Mouse (Mus musculus) cerebellum, postnatal 25 days (tissue): ENCODE data around the gene Rapgef6.

Source experiments
- DNase-seq, 2 experiments: peaks; one replicate each; pipeline ENCODE4 v3.0.0; 2021; ENCODE audit warnings: mixed read lengths in 2 of 2

Gene Rapgef6

DNA sequence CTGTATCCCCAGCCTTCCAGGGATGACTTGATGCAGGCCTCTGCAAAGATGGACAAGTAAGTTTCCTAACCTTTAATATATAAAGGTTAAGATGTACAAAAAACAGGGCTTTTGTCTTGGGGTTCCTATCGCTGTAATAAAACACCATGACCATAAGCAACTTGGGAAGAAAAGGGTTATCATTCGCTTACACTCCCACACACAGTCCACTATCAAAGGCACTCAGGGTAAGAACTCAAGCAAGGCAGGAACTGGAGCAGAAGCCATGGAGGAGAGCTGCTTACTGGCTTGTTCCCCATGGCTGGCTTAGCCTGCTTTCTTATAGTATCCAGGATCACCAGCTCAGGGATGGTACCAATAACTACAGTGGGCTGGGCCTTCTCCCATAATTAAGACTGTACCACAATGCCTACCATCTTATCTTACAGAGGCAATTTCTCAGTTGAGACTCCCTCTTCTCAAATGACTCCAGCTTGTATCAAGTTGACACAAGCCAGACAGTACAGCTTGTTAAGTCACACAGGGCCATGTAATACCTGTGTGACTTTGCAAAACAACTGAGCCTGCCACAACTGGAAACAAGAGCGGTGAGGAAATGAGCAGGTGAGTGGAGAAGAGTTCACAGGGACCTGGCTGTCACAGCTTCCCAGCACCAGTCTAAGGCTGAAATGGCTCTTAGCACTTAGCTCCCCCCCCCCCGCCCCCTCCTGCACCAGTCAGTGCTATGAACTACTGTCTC is 216.5 kb downstream of the Rapgef6 start:
- DNase-seq, result no peak

DNA sequence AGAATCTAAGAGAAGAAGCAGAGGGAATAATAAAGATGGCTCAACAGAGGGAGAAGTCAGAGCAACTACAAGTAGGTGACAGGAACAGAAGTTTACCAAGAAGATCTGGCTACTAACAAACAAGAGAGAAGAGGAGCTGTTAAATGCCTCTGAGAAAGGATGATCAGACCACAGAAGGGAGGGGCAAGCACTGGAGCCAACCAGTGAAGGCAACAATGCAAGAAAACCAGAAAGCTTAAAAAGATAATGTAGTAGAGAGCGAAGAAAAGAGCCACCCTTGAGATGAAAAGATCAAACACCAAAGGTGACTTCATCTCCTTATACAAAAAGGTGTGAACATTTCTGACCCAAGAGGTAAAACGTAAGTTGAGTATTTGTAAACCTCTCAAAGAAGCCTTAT is 218.7 kb downstream of the Rapgef6 start:
- DNase-seq, result no peak

DNA sequence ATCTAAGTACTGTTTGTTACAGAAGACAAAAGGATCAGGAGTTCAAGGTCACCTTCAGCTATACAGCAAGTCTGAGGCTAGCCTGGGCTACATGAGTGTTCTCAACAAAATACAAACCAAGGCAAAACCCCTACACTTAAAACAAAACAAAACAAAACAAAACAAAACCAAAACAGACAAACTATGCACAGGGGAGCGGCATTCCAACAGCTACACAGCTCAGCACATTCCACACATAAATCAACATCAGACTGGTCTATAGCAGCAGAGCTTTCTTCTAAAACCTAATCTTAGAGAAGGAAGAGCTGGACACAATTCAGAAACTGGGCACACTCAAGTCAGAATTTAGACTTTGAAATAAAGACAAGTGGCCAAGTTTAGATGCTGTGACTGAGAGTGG is 221.6 kb downstream of the Rapgef6 start:
- DNase-seq, result no peak
